Mouse (Mus musculus) urinary bladder, postnatal 36 days (tissue): ENCODE results near the gene Prkci.

Source experiments
- DNase-seq, 2 experiments: peaks; one replicate each; pipeline ENCODE4 v3.0.0; 2022; ENCODE audit warnings: low spot score in 2 of 2, mixed read lengths in 1 of 2

The Prkci gene

DNA sequence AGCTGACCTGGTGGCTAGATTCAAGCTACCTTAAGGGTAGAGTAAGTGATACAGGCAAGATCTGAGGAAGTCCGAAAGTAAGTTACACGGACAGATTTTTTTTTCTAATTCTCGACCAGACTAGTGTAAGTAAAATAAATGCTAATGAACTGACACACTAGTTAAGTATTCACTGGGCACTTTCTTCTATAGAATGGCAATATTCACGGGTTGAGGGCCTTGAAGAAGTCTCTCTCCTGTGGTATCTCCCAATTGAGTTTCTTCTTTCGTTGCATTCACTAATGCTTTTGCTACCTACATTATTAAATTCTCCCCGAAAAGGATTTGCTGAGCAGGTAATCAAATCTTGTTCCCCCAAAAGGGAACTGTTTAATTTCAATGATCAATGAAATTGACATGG, 688 bp upstream of the Prkci start:
- DNase-seq = no peak

DNA sequence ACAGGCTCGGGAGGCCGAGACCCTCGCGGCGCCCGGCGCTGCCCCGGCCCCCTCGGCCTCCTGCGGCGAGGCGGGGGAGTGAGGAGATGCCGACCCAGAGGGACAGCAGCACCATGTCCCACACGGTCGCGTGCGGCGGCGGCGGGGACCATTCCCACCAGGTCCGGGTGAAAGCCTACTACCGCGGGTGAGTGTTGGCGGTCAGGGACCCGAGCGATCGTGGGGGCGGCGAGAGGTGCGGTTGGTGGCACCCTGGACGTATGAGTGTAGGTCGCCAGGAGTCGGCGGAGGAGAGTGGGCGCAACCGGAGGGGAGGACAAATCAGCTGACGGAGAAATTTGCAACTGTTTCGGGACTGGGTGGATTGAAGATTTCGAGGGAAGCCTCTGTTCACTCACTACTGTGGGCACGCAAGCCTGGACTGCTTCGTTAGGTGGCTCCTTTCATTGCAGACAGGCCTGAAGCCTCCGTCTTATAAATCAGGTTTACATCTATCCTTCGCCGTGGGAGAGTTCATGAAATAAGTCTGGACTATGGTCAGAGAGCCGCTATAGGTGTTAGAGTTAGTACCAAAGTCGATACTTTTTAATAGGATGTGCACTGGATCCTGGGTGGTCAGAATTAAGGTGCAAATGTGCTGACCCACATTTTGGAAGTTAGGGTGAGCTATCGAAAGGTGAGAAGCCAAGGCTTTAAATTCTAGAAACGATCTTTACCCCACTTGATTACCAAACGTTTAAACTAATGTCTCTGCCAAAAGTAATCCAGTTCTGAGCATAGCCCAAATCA, 546 bp downstream of the Prkci start:
- DNase-seq = peak in 1 of 2 experiments; percentile 40

DNA sequence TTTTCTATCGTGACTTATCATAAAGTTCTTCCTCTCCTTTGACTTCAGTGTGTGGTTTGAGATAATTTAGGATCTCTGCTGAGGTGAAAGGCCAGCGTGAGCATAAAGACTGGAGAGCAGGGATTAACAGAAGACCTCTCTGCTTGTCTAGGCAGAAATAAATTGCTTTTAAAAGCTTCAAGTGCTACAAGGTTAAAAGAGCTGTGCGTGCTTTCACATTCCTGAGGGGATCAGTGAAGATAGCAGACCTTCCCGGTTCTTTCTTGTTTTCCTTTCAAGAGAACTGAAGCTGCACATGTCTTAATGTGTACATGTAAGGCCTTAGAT, 1.1 kb downstream of the Prkci start:
- DNase-seq = no peak

DNA sequence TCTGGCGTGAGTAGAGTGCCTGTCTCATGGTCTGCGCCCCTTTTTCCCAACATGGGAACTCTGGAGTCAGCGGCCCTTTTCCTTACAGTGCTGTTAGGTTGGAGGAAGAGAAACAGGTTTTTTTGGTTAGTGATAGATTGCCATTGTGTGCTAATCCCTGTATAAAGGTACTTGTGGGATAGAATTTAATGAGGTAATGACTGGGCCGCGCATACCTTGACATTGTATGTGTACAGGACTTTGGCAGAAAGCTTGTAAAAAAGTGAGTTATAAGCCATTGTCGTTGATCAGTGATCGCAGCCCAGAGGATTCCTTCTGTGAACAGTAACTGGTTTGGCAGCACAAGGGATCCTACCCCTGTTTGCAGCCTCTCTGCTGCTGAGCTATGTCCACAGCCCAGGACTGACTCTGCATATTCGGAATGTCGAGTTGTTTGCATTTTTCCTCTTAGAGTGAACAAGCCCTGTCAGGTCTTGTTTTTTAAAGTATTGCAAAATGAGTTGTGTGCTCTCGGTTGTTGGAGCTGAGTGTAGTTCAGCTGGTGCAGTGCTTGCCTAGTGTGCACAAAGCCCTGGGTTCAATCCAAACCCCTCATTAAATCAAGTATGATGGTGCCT, 4.0 kb downstream of the Prkci start:
- peak; percentile 57 to 62 for DNase-seq

DNA sequence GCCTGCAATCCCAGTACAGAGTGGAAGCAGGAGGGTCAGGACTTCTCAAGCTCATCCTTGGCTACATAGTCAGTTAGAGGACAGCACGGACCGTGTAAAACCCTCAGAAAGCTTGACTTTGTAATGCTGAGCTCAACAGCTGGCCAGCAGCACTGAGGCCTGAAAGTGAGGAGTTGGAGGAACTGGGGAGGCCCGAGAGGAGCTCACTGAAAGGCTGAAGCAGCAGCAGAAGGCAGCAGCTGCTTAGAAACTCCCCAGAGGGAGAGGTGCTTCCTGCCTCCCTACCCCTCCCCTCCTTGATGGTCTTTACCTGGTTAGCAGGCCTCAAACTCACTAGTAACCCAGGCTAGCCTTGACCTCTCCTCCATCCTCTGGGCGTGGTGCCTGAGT, 4.5 kb downstream of the Prkci start:
- DNase-seq = no peak

DNA sequence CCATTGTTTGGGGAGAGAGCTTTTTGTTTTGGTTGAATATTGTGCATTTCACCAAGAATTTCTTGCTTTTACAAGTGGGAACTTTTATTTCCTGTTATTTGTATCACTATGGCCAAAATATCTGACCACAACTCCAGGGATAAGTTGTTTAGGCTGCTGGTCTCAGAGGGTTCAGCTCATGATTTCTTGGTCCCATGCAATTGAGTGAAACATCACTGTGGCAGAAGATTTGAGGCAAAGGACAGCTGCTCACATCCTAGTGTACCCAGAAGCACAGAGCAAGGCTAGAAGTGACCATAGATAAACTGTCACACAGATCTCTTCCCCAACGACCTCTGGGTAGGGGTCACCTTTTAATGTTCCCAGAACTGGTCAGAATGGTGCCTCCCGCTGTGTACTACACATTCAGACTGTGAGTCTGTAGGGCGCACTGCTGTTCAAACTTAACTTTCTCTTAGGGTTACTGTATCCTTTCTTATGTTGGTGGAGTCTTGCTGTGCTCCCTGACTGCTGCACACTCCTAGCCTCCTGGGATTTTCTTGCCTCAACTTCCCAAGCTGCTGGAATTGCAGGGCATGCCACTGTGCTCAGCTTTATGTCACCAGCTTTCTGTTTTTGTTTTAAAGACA, 5.6 kb downstream of the Prkci start:
- no peak for DNase-seq

DNA sequence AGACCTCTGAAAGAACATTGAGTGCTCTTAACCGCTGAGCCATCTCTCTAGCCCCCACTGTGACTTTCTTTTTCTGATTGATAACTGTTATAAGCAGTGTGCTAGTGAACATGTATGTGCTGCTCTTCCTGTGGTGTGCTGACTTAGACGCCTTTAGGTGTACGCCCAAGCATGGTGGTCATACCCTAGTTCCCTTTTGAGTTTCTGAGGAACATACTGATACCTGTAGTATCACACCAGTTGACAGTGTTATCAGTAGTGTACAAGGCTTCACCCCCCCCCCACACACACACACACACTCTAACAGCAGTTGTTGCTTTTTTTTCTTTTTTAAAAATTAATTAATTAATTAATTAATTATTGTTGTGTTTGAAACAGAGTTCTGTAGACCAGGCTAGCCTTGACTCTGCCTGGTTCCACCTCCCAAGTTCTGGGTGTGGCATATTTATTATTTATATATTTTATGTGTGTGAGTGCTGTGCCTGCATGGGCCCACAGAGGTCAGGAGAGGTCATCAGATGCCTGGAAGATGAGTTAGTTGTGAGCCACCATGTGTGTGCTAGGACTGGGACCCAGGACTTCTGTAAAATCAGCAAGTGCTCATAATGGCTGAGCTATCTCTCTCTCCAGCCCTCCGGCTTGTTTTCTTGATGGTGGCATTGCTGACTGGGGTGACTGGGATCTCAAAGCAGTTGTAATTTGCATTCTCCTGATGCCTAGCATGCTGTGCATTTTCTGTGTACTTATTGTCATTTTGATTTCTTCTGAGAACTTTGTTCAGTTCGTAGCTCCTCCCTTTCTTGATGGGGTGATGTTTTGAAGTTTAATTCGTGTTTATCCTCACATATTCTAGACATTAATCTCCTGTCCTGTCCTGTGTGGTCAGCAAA, 9.0 kb downstream of the Prkci start:
- no peak for DNase-seq

DNA sequence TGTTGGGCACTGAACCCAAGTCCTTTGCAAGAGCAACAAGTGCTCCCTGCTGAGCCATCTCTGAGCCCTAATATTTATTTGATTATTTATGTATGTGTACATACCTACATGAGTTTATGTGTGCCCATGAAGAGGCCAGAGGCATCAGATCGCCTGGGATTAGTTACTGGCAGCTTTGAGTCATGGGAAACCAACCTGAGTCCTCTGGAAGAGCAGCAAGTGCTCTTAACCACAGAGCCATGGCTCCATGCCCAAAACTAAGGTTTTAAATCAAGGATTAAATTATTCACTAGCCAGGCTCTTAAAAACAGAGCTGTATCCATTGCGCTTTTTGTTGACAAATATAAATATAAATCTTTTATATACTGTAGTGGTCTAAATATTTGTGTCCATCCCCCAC, 18.8 kb downstream of the Prkci start:
- DNase-seq = no peak

DNA sequence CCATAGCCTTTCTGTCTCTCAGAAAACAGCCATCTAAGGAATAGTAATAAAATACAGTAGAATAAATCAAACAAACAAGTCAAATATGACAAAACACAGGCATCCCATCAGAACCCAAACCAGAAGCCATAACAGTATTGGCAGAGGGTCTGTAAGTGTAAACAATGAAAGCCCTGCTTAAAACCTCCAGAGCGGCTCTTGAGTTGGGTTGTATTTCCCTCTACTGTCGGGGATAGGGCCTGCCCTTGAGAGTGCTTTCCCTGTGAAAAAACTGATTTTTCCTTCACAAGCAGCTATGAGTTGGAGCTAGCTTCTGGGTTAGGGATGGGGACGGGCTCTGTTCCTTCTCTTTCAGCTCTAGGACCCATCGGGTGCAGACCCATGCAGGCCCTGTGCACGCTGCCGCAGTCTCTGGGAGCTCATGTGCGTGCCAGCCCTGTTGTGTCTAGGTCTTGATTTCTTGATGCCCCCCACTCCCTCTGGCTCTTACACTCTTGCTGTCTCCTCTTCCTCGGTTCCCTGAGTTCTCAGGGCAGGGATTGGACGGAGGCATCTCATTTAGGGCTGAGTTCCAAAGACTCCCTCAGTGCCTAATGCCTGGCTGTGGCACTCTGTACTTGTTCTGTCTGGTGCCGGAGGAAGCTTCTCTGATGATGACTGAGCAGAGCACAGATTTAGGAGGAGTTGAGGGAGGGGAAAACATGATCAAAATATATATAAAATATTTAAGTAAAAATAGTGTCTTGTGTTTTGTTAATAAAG, 20.3 kb downstream of the Prkci start:
- DNase-seq = no peak

DNA sequence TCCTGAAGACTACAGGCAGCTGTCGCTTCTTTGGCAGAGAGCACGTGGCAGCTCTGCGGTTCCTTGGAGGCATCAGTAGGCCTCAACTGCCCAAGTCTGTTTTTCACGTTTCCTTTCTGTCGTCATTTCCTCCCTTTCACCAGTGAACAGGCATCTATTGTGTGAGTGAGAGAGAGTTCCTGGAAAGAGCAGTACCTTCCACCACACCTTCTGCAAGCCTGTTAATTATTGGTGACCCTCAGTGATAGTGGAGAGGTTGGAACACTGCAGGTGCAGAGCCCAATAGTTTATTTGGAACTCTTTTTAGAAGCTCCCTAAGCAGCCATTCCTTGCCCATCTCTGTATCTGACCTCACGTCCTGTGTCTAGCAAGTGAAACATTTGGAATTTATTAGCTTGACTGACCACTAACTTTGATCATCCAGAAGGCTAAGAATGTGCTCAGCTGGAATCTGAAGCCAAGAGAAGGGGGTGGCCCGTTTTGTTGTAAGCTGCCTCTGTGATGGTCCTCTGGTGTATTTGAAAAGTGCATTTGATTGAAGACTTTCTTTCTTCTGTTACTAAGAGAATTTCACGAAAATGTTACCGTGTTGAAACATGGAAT, 21.1 kb downstream of the Prkci start:
- DNase-seq = no peak

DNA sequence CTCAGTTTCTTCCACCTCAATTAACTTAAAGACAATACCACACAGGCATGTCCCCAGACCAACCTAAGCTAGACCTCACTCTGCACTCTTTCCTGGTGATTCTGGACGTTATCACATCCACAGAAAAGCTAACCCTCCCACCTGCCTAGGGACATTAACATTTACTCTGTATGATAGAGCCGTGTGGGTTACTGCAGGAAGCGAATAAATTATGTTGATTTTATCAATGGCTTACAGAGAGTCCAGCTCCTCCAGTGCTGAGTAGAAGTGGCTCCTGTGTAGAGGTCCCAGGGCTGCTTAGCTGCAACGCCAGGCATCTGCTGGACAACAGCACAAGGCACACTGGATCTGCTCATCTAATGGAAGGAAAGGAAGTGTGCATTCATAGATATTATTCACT, 22.1 kb downstream of the Prkci start:
- DNase-seq = no peak

DNA sequence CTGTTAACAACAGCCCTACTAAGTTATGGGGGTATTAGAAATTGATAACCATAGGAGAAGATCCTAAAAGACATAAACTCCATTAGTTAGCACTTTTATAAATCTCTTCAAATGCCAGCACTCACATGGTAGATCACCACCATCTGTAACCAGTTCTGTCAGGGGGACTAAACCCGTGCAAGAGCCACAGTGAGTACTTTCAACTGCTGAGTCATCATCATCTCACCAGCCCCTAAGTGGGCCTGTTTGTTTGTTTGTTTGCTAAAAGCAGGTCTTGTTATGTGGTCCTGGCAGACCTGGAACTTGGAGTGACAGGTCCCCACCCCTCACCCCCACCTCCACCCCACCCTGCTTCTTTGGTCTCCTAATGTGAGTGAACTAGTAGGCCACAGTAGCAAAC, 23.7 kb downstream of the Prkci start:
- DNase-seq = no peak

DNA sequence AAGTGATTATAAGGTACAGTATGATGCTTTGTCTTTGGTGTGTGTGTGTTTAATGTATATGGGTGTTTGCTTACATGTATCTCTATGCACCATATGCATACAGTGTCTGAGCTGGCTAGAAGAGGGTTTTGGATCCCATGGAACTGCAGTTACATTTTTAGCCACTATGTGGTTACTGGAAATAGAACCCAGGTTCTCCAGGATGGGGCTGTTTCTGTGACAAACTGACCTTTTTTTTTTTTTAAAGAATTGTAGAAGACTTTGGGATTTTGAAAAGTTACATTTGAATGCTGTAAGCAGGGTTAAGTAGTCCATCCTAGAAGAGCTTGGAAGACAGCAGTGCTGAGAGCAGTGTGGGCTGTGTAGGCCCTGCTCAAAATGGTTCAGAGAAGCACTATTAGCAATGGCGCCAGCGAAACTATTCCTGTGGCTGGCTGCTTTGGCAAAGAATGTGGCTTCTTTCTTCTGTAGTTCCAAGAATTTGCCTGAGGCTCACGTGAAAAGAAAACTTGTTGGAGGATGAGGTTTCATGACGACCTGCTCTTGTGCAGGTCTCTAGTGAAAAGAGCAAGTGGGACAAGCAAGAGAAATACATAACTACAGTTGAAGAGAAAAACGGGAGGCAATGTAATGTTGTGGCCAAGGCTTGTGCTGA, 24.4 kb downstream of the Prkci start:
- DNase-seq = no peak

DNA sequence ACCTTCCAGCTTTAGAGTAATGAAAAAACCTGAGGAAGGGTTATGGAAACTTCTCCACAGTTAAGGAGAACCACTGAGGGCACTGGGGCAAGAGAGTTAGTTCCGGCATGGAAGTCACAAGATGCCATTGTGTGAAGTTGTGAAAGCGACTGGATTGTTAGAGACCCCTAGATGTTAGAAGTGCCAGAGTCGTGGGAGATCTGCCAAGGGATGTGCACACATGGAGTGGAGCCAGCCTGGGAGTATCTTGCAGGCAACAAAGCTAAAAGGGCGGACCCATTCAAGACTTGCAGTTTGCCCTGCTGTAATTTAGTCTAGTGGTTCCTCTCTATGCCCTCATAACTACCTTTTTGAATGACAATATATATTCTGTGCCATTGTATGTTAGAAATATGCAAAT, 25.1 kb downstream of the Prkci start:
- no peak for DNase-seq

DNA sequence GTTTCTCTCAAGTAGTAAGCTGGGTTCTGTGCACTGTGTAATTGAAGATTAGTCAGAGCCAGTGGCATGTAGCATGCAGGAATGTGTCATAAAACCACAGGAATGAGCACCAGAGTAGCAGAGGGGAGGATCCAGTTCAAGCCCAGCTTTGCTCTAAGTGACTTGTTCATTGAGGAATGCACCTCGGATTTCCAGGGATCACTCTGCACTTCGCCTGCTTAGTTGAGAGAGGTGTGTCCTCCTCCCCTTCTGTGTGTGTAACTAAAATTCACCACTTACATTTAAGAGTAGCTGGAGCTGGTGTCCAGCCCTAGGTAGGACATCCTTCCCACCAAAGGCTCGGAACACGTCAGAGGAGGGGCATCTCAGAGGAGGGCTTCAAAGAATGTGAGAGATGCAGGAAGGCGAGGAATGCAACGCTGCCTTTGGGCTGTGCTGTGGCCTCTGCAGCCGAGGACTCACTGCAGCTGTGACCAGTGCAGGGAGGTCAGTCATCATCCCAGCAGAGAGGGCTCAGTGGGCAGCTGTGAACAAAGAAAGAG, 27.4 kb downstream of the Prkci start:
- peak; percentile 20 to 37 for DNase-seq

DNA sequence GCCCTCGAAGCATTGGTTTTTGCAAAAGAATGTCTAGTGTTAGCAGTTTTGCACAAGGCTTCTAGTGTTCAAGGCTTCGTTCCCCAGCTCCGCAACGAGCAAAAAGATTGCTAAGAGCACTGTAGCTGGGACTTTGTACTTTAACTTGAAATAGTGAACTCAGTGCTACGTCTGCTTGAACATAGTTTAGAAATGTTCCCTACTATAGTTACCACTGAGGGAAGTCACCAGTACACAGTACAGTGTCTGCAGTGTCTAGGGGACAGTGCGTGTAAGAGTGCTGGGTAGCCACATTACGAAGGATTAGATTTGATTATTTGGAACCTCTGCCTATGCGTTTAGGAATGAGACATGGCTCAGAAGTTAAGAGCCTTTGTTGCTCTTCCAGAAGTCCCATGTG, 32.2 kb downstream of the Prkci start:
- DNase-seq = no peak

DNA sequence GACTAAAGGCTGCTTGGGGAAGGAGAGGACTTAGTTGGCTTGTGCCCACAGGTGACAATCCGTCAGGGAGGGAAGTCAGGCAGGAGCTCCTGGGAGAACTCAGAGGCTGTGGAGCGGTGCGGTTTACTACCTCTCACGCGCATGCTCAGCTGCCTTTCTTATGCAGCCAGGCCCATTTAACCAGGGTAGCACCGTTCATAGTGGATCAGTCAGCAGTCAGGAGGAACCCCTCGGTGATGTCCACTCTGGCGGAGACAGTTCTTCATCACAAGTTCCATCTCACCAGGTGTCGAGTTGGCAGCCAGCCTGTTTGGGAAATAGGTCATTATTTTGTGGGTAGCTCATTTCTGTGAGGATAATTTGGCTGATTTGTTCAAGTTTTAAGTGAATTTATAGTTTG, 36.1 kb downstream of the Prkci start:
- DNase-seq = no peak

DNA sequence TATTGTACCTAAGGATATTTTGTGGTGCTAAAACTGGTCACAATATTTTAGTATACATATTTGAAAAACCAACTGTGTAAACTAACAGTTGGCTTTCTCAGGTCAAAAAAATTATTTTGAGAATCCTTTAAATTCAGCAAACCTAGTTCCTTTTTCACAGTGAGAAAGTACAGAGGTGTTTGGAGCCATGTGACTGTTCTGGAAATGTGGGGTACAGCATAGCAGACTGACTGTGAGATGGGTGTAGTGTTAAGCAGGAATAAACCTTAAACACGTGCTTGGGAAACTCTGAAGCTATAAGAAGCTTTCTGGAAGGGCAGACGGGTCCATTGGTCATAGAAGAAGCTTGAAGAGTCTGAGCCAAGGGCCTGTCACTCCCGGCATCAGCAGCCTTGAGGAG, 38.1 kb downstream of the Prkci start:
- no peak for DNase-seq

DNA sequence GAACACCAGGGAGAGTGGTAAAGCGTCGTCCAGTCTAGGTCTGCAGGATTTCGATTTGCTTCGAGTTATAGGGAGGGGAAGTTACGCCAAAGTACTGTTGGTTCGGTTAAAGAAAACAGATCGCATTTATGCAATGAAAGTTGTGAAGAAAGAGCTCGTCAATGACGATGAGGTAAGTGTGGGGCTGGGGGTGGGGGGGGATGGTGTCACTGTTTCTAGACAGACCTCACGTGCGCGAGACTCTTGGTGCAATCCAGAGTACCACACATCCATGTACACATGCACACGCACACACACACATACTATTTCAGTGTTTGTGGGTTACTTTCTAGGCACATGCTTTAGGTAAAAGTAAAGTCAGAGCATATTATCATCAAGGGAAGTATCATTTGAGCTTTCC, 42.3 kb downstream of the Prkci start:
- DNase-seq = no peak

DNA sequence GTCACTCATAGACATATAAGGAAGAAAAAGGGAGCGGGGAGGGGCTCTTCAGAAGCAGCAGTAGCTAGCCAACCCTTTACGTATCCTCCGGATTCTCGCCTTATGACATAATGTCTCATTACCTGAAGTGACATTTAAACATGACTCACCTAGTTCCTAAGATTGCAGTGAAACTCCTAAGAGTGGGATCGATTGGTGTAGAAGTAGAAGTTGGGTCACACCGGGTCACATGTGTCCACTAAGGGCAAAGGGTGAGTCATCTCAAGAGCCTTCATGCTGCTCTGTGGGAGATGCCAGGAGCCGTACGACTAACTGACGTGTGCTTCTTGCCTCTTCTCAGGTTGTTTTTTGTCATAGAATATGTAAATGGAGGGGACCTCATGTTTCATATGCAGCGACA, 43.1 kb downstream of the Prkci start:
- no peak for DNase-seq
